ENCODE assay signal across 8 mouse cellular contexts in genomic region chr7:27337175-27337853, GRCm38 (mm10). TPM values are rescaled to one million over a fixed set of nuclear protein-coding genes. Genes with fewer than 3 reads are reported as not detected.
DNase-seq lines count a peak whose midpoint lies in the region; ATAC-seq and TF ChIP-seq lines count a peak whose summit lies in the region.

Ltbp4 (minus strand) TSS chr7:27337692.

- intact Hi-C loops in heart, postnatal 25 days (cut with DNase I), result loop anchor here (2.0 to 5.0 kb wide), 4 partner anchors 65 to 350 kb away; partner anchors contain the start of genes Blvrb, Sptbn4 and Zfp607b

- peaks cover 18% of the 10 kb centered on the region for H3K4me1 ChIP-seq in forebrain, embryonic 11.5 days (replicated peaks; ENCODE audit: control insufficient read depth, insufficient read depth, low read length)

- H3K79me2 ChIP-seq in C2C12 (ENCODE audit: control insufficient read depth, insufficient read depth), result no peaks in the 10 kb centered on the region

- peak; percentile 41 for DNase-seq in MEL-GATA-1-ER (ENCODE audit: extremely low read depth, low read depth)
- peak; percentile 87 for DNase-seq in forebrain, embryonic 11.5 days (ENCODE audit: low spot score)
- DNase-seq in heart, postnatal 25 days (ENCODE audit: low spot score), result no peak
- no peak for DNase-seq in layer of hippocampus, postnatal 10 days (ENCODE audit: low spot score in 2 of 2)
- DNase-seq in lung, postnatal 4 days, result peak; percentile 44 to 56
- no peak for DNase-seq in ovary, adult 18-20 months (ENCODE audit: low spot score)

- no peaks in the 10 kb centered on the region for H3K9me3 ChIP-seq in forebrain, embryonic 11.5 days (ENCODE audit: control insufficient read depth, low read length)

- peak within 1 kb of the TSS; percentile 61 for H3K9ac ChIP-seq in forebrain, embryonic 11.5 days (ENCODE audit: low read length)

- peak within 1 kb of the TSS; percentile 76 for H3K4me2 ChIP-seq in forebrain, embryonic 11.5 days (ENCODE audit: low read depth, low read length, severe bottlenecking)

- H3K36me3 ChIP-seq in C2C12 (ENCODE audit: control insufficient read depth, insufficient read depth), result no peaks in the 10 kb centered on the region
- H3K36me3 ChIP-seq in forebrain, embryonic 11.5 days (ENCODE audit: control insufficient read depth, insufficient read depth, low read length), result no peaks in the 10 kb centered on the region; the same call in 1 of the 2 replicates

- H3K4me3 ChIP-seq in C2C12 (ENCODE audit: insufficient read depth, poor library complexity, severe bottlenecking), result peak within 1 kb of the TSS; percentile 11
- peak within 1 kb of the TSS; percentile 39 for H3K4me3 ChIP-seq in forebrain, embryonic 11.5 days (ENCODE audit: low read depth, low read length)

- no peaks in the 10 kb centered on the region for H3K27me3 ChIP-seq in C2C12 (ENCODE audit: control insufficient read depth, insufficient read depth, insufficient read length)
- peaks cover 33% of the 10 kb centered on the region for H3K27me3 ChIP-seq in forebrain, embryonic 11.5 days (ENCODE audit: control insufficient read depth, insufficient read depth, low read length)

- H3ac ChIP-seq in C2C12 (ENCODE audit: control insufficient read depth, insufficient read length, low read depth), result peak within 1 kb of the TSS; percentile 63

- TF ChIP-seq CTCF in C2C12 (IDR thresholded peaks at IDR 0.05; ENCODE audit: control insufficient read depth, insufficient read depth, insufficient read length), result no peak

- ATAC-seq in forebrain, embryonic 11.5 days (replicated peaks; ENCODE audit: low FRiP score), result peak; percentile 71
- no peak for ATAC-seq in megakaryocyte progenitor cell, adult 5-6 weeks (replicated peaks; ENCODE audit: poor library complexity)

- under 1% methylated on average over 36 of the region's 36 CpGs for WGBS in forebrain, embryonic 11.5 days

- no peaks in the 10 kb centered on the region for H3K79me3 ChIP-seq in C2C12 (ENCODE audit: low read depth)

- H3K27ac ChIP-seq in forebrain, embryonic 11.5 days (ENCODE audit: low read depth, low read length), result no peak within 1 kb of the TSS

TF ChIP-seq in C2C12, 6 proteins besides CTCF, POLR2A, EP300 and RAD21:
- TF ChIP-seq MYOG (IDR thresholded peaks at IDR 0.05; ENCODE audit: control insufficient read depth, extremely low read depth, insufficient read length) (no peak), CEBPB (IDR thresholded peaks at IDR 0.05; ENCODE audit: low read depth) (no peak), FOSL1 (IDR thresholded peaks at IDR 0.05; ENCODE audit: insufficient read depth, low read length, poor library complexity, severe bottlenecking) (no peak), MYOD1 (IDR thresholded peaks at IDR 0.05; ENCODE audit: control insufficient read depth, insufficient read length, low read depth) (no peak), USF1 (IDR thresholded peaks at IDR 0.05; ENCODE audit: low read depth) (no peak)

RNA-seq across cellular contexts. Expression of gene Ltbp4, which starts in this region (rescaled TPM):
- polyA plus RNA-seq in C2C12 (2012; fragmentation: generic; extraction: Trizol), result 22.9 TPM
- 11.9 and 13.0 TPM in 2 replicates for polyA plus RNA-seq in forebrain, embryonic 11.5 days (2014; fragmentation: Nextera tagmentation; extraction: Ambion mirVana)
- 100 to 1,000 TPM; 210 to 247 TPM for total RNA-seq in heart, postnatal 25 days (2021)
- 10 to 100 TPM; 49.9 to 59.2 TPM for total RNA-seq in layer of hippocampus, postnatal 10 days (2021)
- total RNA-seq in megakaryocyte progenitor cell, adult 5-6 weeks (2015), result 0.05 TPM in 1 of 2 replicates, not detected in the other
- not detected in 2 replicates for total RNA-seq in megakaryocyte progenitor cell, adult 5-6 weeks (2017)

Comparison
In these comparisons a context has a peak if more than half of its experiments do, and no peak if none do; other contexts are left out.
1. RNA of gene Ltbp4 (total RNA-seq): 210 to 247 TPM in heart, postnatal 25 days and 49.9 to 59.2 TPM in layer of hippocampus, postnatal 10 days; 0.05 TPM in megakaryocyte progenitor cell, adult 5-6 weeks; every median in the first group is over 10 times any median in the second.
2. DNase-seq: peak in MEL-GATA-1-ER (single experiment), forebrain, embryonic 11.5 days (single experiment) and lung, postnatal 4 days (2 of 2); none in heart, postnatal 25 days (single experiment), layer of hippocampus, postnatal 10 days (0 of 2) and ovary, adult 18-20 months (single experiment).